Mouse (Mus musculus) heart, embryonic 14.5 days (tissue): ENCODE results near the gene Sdk1. TPM values are rescaled to one million over a fixed set of nuclear protein-coding genes. Genes with fewer than 3 reads are reported as not detected.

Source experiments
- ATAC-seq: fragments of 200-750 bp; cut with Nextera tagmentation; 2 replicates; pipeline ENCODE4 v1.8.0; 2017; ENCODE audit warnings: low read depth, moderate TSS enrichment; ENCODE audit not compliant: insufficient number of reproducible peaks, insufficient read depth, low FRiP score
- H3K27ac ChIP-seq, 2 experiments: fragments of 200-500 bp in 1 of 2; fragments of 300-500 bp in 1 of 2; sonication (generic) in 1 of 2; replicated peaks in 1 of 2; 2 replicates each; pipeline ENCODE4 v1.5.1; 2012 to 2014; ENCODE audit warnings: low read depth in 2 of 2, low read length in 2 of 2, control low read depth in 1 of 2, mild to moderate bottlenecking in 1 of 2, mixed read lengths in 1 of 2; ENCODE audit not compliant: control insufficient read depth in 1 of 2, insufficient read depth in 1 of 2
- H3K27me3 ChIP-seq: fragments of 300-500 bp; sonication (generic); 2 replicates; pipeline ENCODE4 v1.6.1; 2014; ENCODE audit warnings: mild to moderate bottlenecking, low read length, control low read depth; ENCODE audit not compliant: control insufficient read depth, insufficient read depth
- H3K36me3 ChIP-seq: fragments of 300-500 bp; sonication (generic); 2 replicates; pipeline ENCODE4 v1.6.1; 2014; ENCODE audit warnings: mild to moderate bottlenecking, control low read depth, low read length, mixed read lengths; ENCODE audit not compliant: control insufficient read depth, insufficient read depth
- H3K4me1 ChIP-seq, 2 experiments: fragments of 200-500 bp in 1 of 2; fragments of 300-500 bp in 1 of 2; sonication (generic) in 1 of 2; 2 replicates each; pipeline ENCODE4 v1.6.1; 2012 to 2014; ENCODE audit warnings: low read length in 2 of 2, control low read depth in 1 of 2, mixed read lengths in 1 of 2; ENCODE audit not compliant: control insufficient read depth in 2 of 2, insufficient read depth in 2 of 2
- H3K4me2 ChIP-seq: fragments of 300-500 bp; sonication (generic); 2 replicates; pipeline ENCODE4 v1.6.1; 2014; ENCODE audit warnings: mild to moderate bottlenecking, low read length
- H3K4me3 ChIP-seq, 2 experiments: fragments of 200-500 bp in 1 of 2; fragments of 300-500 bp in 1 of 2; sonication (generic) in 1 of 2; 2 replicates each; pipeline ENCODE4 v1.5.1; 2012 to 2014; ENCODE audit warnings: low read length in 2 of 2, mild to moderate bottlenecking in 2 of 2, control low read depth in 1 of 2, low read depth in 1 of 2, moderate library complexity in 1 of 2; ENCODE audit not compliant: control insufficient read depth in 1 of 2, insufficient read depth in 1 of 2
- H3K9ac ChIP-seq: fragments of 300-500 bp; sonication (generic); 2 replicates; pipeline ENCODE4 v1.6.1; 2014; ENCODE audit warnings: mild to moderate bottlenecking, low read length
- H3K9me3 ChIP-seq: fragments of 300-500 bp; sonication (generic); 2 replicates; pipeline ENCODE4 v1.6.1; 2016; ENCODE audit warnings: low read length, control low read depth; ENCODE audit not compliant: control insufficient read depth
- WGBS: fragments of 180-500 bp; shearing (Covaris S2); extraction: QIAGEN DNeasy Blood & Tissue Kit; methylation state at CpG from one replicate; pipeline ENCODE4 v1.1.7; 2014; 5-methylcytosine and 5-hydroxymethylcytosine counted together
- polyA plus RNA-seq: library from polyadenylated mRNA; unstranded; fragments of >200 nt; fragmentation: Nextera tagmentation; extraction: Ambion mirVana; gene quantifications from 2 replicates; pipeline ENCODE4 v1.2.1, GENCODE M21; 2014

Sdk1 gene
- polyA plus RNA-seq, 1 experiment from 2014 or later, result 2.5 TPM

- Histone ChIP-seq H3K4me3 (no peak overlapping the region), H3K36me3 (no peaks in the 10 kb centered on the region), H3K27ac (no peak overlapping the region), H3K4me2 (no peak overlapping the region), H3K27me3 (no peaks in the 10 kb centered on the region), H3K4me1 (peaks cover 11 to 18% of the 10 kb centered on the region in 2 experiments), H3K9me3 (no peaks in the 10 kb centered on the region), H3K9ac (no peak overlapping the region)
- 89% methylated on average over 4 of the region's 4 CpGs for WGBS
- ATAC-seq, result no peak
Observed at GRCm38 (mm10) chr5:141847686-141848085, 606.4 kb downstream of the Sdk1 start.

GRCm38 (mm10) chr5:141852175-141852574 is 610.9 kb downstream of the Sdk1 start:
- WGBS, result 6% methylated on average over 8 of the region's 8 CpGs
- peak overlapping the region; percentile 29 for H3K4me2 ChIP-seq
- no peaks in the 10 kb centered on the region for H3K27me3 ChIP-seq
- no peak overlapping the region for H3K9ac ChIP-seq
- no peaks in the 10 kb centered on the region for H3K36me3 ChIP-seq
- peak overlapping the region; percentile 31 to 55 for H3K27ac ChIP-seq
- H3K4me1 ChIP-seq, result peaks cover 12 to 27% of the 10 kb centered on the region in 2 experiments
- ATAC-seq, result peak; percentile 52; the same call in 1 of the 2 replicates
- H3K4me3 ChIP-seq, result no peak overlapping the region
- no peaks in the 10 kb centered on the region for H3K9me3 ChIP-seq

GRCm38 (mm10) chr5:141856447-141856846 is 615.2 kb downstream of the Sdk1 start:
- H3K9ac ChIP-seq, result no peak overlapping the region
- no peak overlapping the region for H3K27ac ChIP-seq
- no peaks in the 10 kb centered on the region for H3K27me3 ChIP-seq
- no peaks in the 10 kb centered on the region for H3K9me3 ChIP-seq
- no peak overlapping the region for H3K4me3 ChIP-seq
- no peaks in the 10 kb centered on the region for H3K36me3 ChIP-seq
- H3K4me2 ChIP-seq, result no peak overlapping the region
- H3K4me1 ChIP-seq, result peaks cover 10 to 20% of the 10 kb centered on the region in 2 experiments
- 80% methylated on average over 2 of the region's 2 CpGs for WGBS
- no peak for ATAC-seq

- H3K27ac ChIP-seq, result no peak overlapping the region
Observed at GRCm38 (mm10) chr5:141857781-141858180, 616.5 kb downstream of the Sdk1 start.

GRCm38 (mm10) chr5:141858406-141859160 is 617.3 kb downstream of the Sdk1 start:
- Histone ChIP-seq H3K27me3 (no peaks in the 10 kb centered on the region), H3K36me3 (no peaks in the 10 kb centered on the region), H3K4me2 (no peak overlapping the region), H3K4me1 (no peaks in the 10 kb centered on the region), H3K9me3 (no peaks in the 10 kb centered on the region), H3K9ac (no peak overlapping the region), H3K4me3 (no peak overlapping the region), H3K27ac (no peak overlapping the region)
- 49% methylated on average over 8 of the region's 8 CpGs for WGBS
- no peak for ATAC-seq

More at GRCm38 (mm10) chr5:141857781-141858180, 616.5 kb downstream of the Sdk1 start:
- peaks cover under 1 to 7% of the 10 kb centered on the region in 2 experiments; a peak in 3 of 4 replicates for H3K4me1 ChIP-seq
- ATAC-seq, result no peak
- 74% methylated on average over 1 of the region's 1 CpGs for WGBS
- no peak overlapping the region for H3K9ac ChIP-seq
- no peaks in the 10 kb centered on the region for H3K9me3 ChIP-seq
- no peaks in the 10 kb centered on the region for H3K27me3 ChIP-seq
- no peak overlapping the region for H3K4me3 ChIP-seq
- H3K4me2 ChIP-seq, result no peak overlapping the region
- H3K36me3 ChIP-seq, result no peaks in the 10 kb centered on the region

GRCm38 (mm10) chr5:141866042-141866441 is 624.8 kb downstream of the Sdk1 start:
- H3K4me2 ChIP-seq, result no peak overlapping the region
- no peaks in the 10 kb centered on the region for H3K27me3 ChIP-seq
- no peak for ATAC-seq
- H3K27ac ChIP-seq, result no peak overlapping the region
- H3K9me3 ChIP-seq, result no peaks in the 10 kb centered on the region
- WGBS, result 69% methylated on average over 3 of the region's 3 CpGs
- no peak overlapping the region for H3K9ac ChIP-seq
- no peak overlapping the region for H3K4me3 ChIP-seq
- no peaks in the 10 kb centered on the region for H3K36me3 ChIP-seq
- H3K4me1 ChIP-seq, result no peaks in the 10 kb centered on the region

GRCm38 (mm10) chr5:141873751-141874150 is 632.5 kb downstream of the Sdk1 start:
- no peak overlapping the region for H3K4me2 ChIP-seq
- no peak overlapping the region for H3K4me3 ChIP-seq
- WGBS, result 92% methylated on average over 11 of the region's 11 CpGs
- peaks cover 9% of the 10 kb centered on the region; the same call in 1 of the 2 replicates for H3K9me3 ChIP-seq
- no peak overlapping the region for H3K27ac ChIP-seq
- no peak for ATAC-seq
- H3K4me1 ChIP-seq, result no peaks in the 10 kb centered on the region
- H3K36me3 ChIP-seq, result no peaks in the 10 kb centered on the region
- H3K9ac ChIP-seq, result no peak overlapping the region
- no peaks in the 10 kb centered on the region for H3K27me3 ChIP-seq

- Histone ChIP-seq H3K4me3 (no peak overlapping the region), H3K4me1 (no peaks in the 10 kb centered on the region), H3K9me3 (no peaks in the 10 kb centered on the region), H3K27ac (no peak overlapping the region), H3K27me3 (no peaks in the 10 kb centered on the region), H3K36me3 (no peaks in the 10 kb centered on the region), H3K9ac (no peak overlapping the region), H3K4me2 (no peak overlapping the region)
- WGBS, result 66% methylated on average over 5 of the region's 5 CpGs
- no peak for ATAC-seq
Observed at GRCm38 (mm10) chr5:141880661-141881060, 639.4 kb downstream of the Sdk1 start.
